Mouse (Mus musculus) monocyte, adult 59 days (primary cell): ENCODE data around the gene Ankrd33. TPM values are rescaled to one million over a fixed set of nuclear protein-coding genes. Genes with fewer than 3 reads are reported as not detected.

Experiments
- total RNA-seq, 2 experiments: library from RNA; stranded (reverse); gene quantifications; one replicate each; pipeline ENCODE4 v1.2.4; 2023

Ankrd33 gene
- not detected for total RNA-seq

DNA sequence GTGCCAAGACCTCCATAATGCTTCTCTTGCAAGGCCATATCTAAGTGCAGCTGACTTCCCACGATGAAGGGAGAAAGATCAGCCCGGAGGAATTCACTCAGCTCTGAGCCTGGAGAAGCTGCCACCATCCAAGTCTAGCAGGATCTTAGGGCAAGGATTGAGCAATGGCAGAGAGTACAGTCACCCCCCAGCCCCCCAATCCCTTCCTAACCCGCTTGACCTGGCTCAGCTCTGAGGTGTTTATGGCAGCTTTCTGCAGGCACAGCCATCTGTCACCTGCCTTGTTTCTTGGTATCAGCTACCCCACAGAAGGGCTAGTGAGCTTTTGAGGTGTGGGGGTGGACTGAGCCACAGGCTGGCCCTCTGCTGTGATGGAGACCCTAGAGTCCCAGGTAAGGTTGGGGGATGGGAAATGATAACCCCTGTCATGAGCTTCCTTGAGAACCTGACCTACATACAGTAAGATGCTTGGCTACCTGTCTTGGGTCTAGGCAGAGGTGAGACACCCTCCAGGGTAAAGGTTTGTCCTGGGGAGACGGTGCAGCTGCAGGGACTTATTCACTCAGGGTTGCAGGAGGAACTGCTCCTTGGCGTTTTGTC lies at the start of gene Ankrd33:
Ankrd33 (plus strand) TSS at position 245 of the 600 bp plus-strand sequence.

DNA sequence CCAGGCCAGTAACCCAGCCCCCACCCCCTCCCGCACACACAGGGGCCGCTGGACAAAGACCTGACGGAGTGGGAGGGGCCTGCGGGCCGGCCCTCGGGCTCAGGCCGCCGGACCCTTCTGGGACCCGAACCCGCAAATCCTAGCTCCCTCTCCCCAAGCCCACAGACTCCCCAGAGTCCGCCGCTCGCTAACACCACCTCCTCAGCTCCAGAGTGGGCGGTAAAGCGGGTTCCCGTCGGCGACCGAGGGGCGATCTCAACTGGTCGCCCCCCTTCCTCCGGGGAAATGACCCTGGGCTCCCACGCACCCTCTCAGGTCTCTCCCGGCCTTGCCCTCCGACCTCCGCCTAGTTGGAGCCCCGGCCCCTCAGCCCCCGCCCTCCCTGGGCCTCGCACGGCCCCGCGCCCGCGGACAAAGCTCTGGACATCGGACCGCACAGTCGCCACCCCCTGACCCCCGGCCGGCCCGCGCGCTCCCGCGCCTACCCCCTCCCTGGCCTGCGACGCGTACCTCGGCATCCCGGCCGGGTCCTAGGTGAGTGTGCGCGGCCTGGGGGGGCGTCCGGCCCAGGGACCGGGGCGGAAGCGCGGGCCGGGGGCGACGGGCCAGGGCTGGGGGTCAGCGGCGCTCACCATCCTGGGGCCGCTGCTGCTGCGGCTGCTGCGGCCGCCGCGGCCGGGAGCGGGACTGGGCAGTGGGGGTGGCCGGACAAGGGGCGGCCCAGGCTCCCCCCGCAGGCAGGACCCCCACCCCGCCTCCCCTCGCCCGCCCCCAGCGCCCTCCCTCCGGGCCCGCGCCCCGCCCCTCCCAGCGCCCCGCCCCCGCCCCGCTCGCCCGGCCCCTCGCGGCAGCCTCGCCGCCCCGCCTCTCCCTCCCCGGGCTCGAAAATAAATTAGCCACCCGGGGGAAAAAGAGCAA lies 37.5 kb upstream of the Ankrd33 start, which contains the start of gene Fignl2:
Fignl2 (minus strand) TSS at position 755 of the 918 bp plus-strand sequence.

DNA sequence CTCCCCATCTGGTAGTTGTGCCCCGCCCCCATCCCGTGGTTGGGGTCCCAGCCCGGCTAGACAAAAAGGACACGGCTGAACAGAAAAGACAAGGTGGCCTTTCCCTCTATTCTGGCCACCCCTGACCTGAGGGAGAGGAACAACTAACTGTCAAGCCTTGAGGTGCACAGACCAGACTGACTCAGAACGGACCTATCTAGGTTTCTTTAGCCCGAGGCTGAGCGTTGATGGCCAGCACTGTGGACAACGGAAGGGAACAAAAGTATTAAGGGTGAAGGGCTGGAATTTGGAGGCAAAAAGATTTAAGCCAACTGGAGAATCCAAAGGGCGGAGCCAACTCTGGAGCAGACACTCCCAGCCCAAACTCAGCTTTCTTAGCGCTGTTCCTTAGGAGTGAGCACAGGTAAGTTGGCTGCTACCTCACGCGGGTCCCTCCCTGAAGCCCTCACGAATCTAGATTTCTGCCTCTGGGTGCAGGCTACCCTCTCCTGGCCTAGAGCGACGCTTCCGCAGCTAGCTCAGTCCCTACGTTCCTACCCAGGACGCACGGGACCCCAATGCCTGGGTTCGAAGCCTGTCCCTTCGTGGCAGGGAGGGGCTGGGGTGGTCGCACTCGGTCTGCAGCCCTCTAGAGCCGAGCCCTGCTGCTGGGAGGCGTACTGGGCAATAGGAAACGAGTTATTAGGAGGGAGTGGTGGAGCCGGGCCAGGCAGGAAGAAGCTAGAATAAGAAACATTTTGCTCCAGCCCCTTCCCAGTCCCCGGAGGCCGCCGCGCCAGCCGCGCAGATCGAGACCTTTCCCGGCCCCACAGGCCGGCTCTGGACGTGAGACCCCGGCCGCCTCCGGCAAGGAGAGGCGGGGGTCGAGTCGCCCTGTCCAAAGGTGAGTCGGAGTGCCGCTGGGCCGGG lies 12.9 kb downstream of the Ankrd33 start, which contains the start of gene Acvrl1:
Acvrl1 (plus strand) TSS at position 342 of the 909 bp plus-strand sequence.

Other genes with a start within 250 kb of the Ankrd33 start
- not detected for gene Scn8a, start 245.9 kb upstream of the Ankrd33 start, total RNA-seq
- not detected for gene Gm47841, start 68.4 kb upstream of the Ankrd33 start, total RNA-seq
- gene Fignl2, start 37.2 kb upstream of the Ankrd33 start, total RNA-seq, result 1 to 10 TPM in 1 of 2 experiments, under 1 TPM in 1; 0.89 to 1.0 TPM
- gene Acvrl1, start 12.8 kb downstream of the Ankrd33 start, total RNA-seq, result 10 to 100 TPM; 52.6 to 61.6 TPM
- 10 to 100 TPM; 25.7 to 26.7 TPM for gene Acvr1b, start 58.3 kb downstream of the Ankrd33 start, total RNA-seq
- 10 to 100 TPM; 15.2 to 17.9 TPM for gene Grasp, start 108.4 kb downstream of the Ankrd33 start, total RNA-seq
- gene Nr4a1, start 138.5 kb downstream of the Ankrd33 start, total RNA-seq, result 1,000 to 10,000 TPM; 2,185 to 2,202 TPM
- 10 to 100 TPM; 42.9 to 44.5 TPM for gene Atg101, start 168.5 kb downstream of the Ankrd33 start, total RNA-seq
- under 1 TPM; 0.46 to 0.79 TPM for gene 6030408B16Rik, start 177.5 kb downstream of the Ankrd33 start, total RNA-seq